Mouse (Mus musculus): ENCODE measurements at regions not wholly inside any gene's neighbourhood (a gene's known extent, or its start where the extent isn't known, plus 50 kb on each side); places are given as distances from the start of the nearest gene placed in this dataset.
A peak's percentile ranks its signal among the peaks of the same experiment; 100 is the strongest.

DNA sequence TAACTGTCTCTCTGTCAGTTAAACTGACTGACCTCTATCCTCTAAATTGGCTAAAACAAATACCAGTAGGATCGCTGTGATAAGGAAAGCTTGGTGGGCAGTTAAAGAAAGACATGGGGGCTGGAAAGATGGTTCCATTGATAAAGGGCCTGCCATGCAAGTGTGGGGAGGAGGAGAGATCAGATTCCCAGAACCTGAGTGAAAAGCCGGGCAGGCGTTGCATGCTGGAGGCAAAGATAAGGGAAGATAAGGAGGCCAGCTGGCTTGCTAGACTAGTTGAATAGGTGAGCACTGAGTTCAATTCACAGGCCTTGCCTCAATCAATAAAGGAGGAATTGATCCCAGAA, 122.3 kb upstream of the Cited2 start:
- no peaks in the 10 kb centered on the region for H3K79me2 ChIP-seq (ENCODE audit: control insufficient read depth, insufficient read depth, low read length)
- H3K4me1 ChIP-seq (ENCODE audit: control insufficient read depth, insufficient read depth, low read length), result no peaks in the 10 kb centered on the region
- H3K9ac ChIP-seq (ENCODE audit: low read depth, low read length), result no peak overlapping the region
- no peaks in the 10 kb centered on the region for H3K36me3 ChIP-seq (ENCODE audit: control insufficient read depth, insufficient read depth, low read length)
- H3K27me3 ChIP-seq (ENCODE audit: control insufficient read depth, insufficient read depth, low read length), result no peaks in the 10 kb centered on the region
- WGBS, result 58% methylated on average over 3 of the region's 3 CpGs
- TF ChIP-seq POLR2A (IDR thresholded peaks at IDR 0.05; ENCODE audit: extremely low read depth, insufficient read depth, low read length), result no peak
- no peak for TF ChIP-seq CTCF (IDR thresholded peaks at IDR 0.05; ENCODE audit: low read depth, low read length)
- H3K4me3 ChIP-seq (ENCODE audit: insufficient read depth, low read depth, low read length), result no peak overlapping the region
- DNase-seq (ENCODE audit: extremely low read depth, low read depth, low spot score), result no peak
- no peak overlapping the region for H3K27ac ChIP-seq (replicated peaks; ENCODE audit: insufficient read depth, low read depth, low read length)

- H3K4me1 ChIP-seq (ENCODE audit: control insufficient read depth, insufficient read depth, low read length), result no peaks in the 10 kb centered on the region
- 64% methylated on average over 2 of the region's 2 CpGs for WGBS
These were observed 120.6 kb upstream of the Cited2 start for GRCm38 (mm10) chr10:17602446-17602845.

GRCm38 (mm10) chr10:17608220-17608619, 114.8 kb upstream of the Cited2 start:
- DNase-seq (ENCODE audit: extremely low read depth, low read depth, low spot score), result no peak
- Histone ChIP-seq H3K27ac (replicated peaks; ENCODE audit: insufficient read depth, low read depth, low read length) (no peak overlapping the region), H3K4me1 (ENCODE audit: control insufficient read depth, insufficient read depth, low read length) (peaks cover 1% of the 10 kb centered on the region; the same call in 1 of the 2 replicates), H3K9ac (ENCODE audit: low read depth, low read length) (no peak overlapping the region), H3K36me3 (ENCODE audit: control insufficient read depth, insufficient read depth, low read length) (no peaks in the 10 kb centered on the region), H3K4me3 (ENCODE audit: insufficient read depth, low read depth, low read length) (no peak overlapping the region), H3K27me3 (ENCODE audit: control insufficient read depth, insufficient read depth, low read length) (no peaks in the 10 kb centered on the region), H3K79me2 (ENCODE audit: control insufficient read depth, insufficient read depth, low read length) (no peaks in the 10 kb centered on the region)
- TF ChIP-seq CTCF (IDR thresholded peaks at IDR 0.05; ENCODE audit: low read depth, low read length), result no peak
- no peak for TF ChIP-seq POLR2A (IDR thresholded peaks at IDR 0.05; ENCODE audit: extremely low read depth, insufficient read depth, low read length)
- WGBS, result 83% methylated on average over 7 of the region's 7 CpGs

More at GRCm38 (mm10) chr10:17602446-17602845, 120.6 kb upstream of the Cited2 start:
- Histone ChIP-seq H3K27me3 (ENCODE audit: control insufficient read depth, insufficient read depth, low read length) (no peaks in the 10 kb centered on the region), H3K4me3 (ENCODE audit: insufficient read depth, low read depth, low read length) (no peak overlapping the region), H3K36me3 (ENCODE audit: control insufficient read depth, insufficient read depth, low read length) (no peaks in the 10 kb centered on the region), H3K27ac (replicated peaks; ENCODE audit: insufficient read depth, low read depth, low read length) (no peak overlapping the region), H3K79me2 (ENCODE audit: control insufficient read depth, insufficient read depth, low read length) (no peaks in the 10 kb centered on the region), H3K9ac (ENCODE audit: low read depth, low read length) (no peak overlapping the region)
- DNase-seq (ENCODE audit: extremely low read depth, low read depth, low spot score), result no peak
- no peak for TF ChIP-seq CTCF (IDR thresholded peaks at IDR 0.05; ENCODE audit: low read depth, low read length)
- no peak for TF ChIP-seq POLR2A (IDR thresholded peaks at IDR 0.05; ENCODE audit: extremely low read depth, insufficient read depth, low read length)

- no peak for DNase-seq (ENCODE audit: extremely low read depth, low read depth, low spot score)
- peaks cover 1% of the 10 kb centered on the region; the same call in 1 of the 2 replicates for H3K4me1 ChIP-seq (ENCODE audit: control insufficient read depth, insufficient read depth, low read length)
- H3K36me3 ChIP-seq (ENCODE audit: control insufficient read depth, insufficient read depth, low read length), result no peaks in the 10 kb centered on the region
- WGBS, result 81% methylated on average over 7 of the region's 7 CpGs
- no peak overlapping the region for H3K9ac ChIP-seq (ENCODE audit: low read depth, low read length)
- H3K27me3 ChIP-seq (ENCODE audit: control insufficient read depth, insufficient read depth, low read length), result no peaks in the 10 kb centered on the region
- H3K4me3 ChIP-seq (ENCODE audit: insufficient read depth, low read depth, low read length), result no peak overlapping the region
- TF ChIP-seq POLR2A (IDR thresholded peaks at IDR 0.05; ENCODE audit: extremely low read depth, insufficient read depth, low read length) (no peak), CTCF (IDR thresholded peaks at IDR 0.05; ENCODE audit: low read depth, low read length) (no peak)
- H3K79me2 ChIP-seq (ENCODE audit: control insufficient read depth, insufficient read depth, low read length), result no peaks in the 10 kb centered on the region
- no peak overlapping the region for H3K27ac ChIP-seq (replicated peaks; ENCODE audit: insufficient read depth, low read depth, low read length)
These were observed 112.4 kb upstream of the Cited2 start for GRCm38 (mm10) chr10:17610592-17610991.

GRCm38 (mm10) chr10:17613281-17613680, 109.7 kb upstream of the Cited2 start:
- Histone ChIP-seq H3K79me2 (ENCODE audit: control insufficient read depth, insufficient read depth, low read length) (no peaks in the 10 kb centered on the region), H3K9ac (ENCODE audit: low read depth, low read length) (no peak overlapping the region), H3K4me3 (ENCODE audit: insufficient read depth, low read depth, low read length) (no peak overlapping the region), H3K27me3 (ENCODE audit: control insufficient read depth, insufficient read depth, low read length) (no peaks in the 10 kb centered on the region), H3K4me1 (ENCODE audit: control insufficient read depth, insufficient read depth, low read length) (peaks cover 1% of the 10 kb centered on the region; the same call in 1 of the 2 replicates), H3K27ac (replicated peaks; ENCODE audit: insufficient read depth, low read depth, low read length) (no peak overlapping the region), H3K36me3 (ENCODE audit: control insufficient read depth, insufficient read depth, low read length) (no peaks in the 10 kb centered on the region)
- TF ChIP-seq CTCF (IDR thresholded peaks at IDR 0.05; ENCODE audit: low read depth, low read length) (no peak), POLR2A (IDR thresholded peaks at IDR 0.05; ENCODE audit: extremely low read depth, insufficient read depth, low read length) (no peak)
- WGBS, result 21% methylated on average over 3 of the region's 3 CpGs
- peak; percentile 85 for DNase-seq (ENCODE audit: extremely low read depth, low read depth, low spot score)

- H3K4me3 ChIP-seq (ENCODE audit: insufficient read depth, low read depth, low read length), result no peak overlapping the region
- TF ChIP-seq CTCF (IDR thresholded peaks at IDR 0.05; ENCODE audit: low read depth, low read length) (no peak), POLR2A (IDR thresholded peaks at IDR 0.05; ENCODE audit: extremely low read depth, insufficient read depth, low read length) (no peak)
- H3K27me3 ChIP-seq (ENCODE audit: control insufficient read depth, insufficient read depth, low read length), result no peaks in the 10 kb centered on the region
- peaks cover 1% of the 10 kb centered on the region; the same call in 1 of the 2 replicates for H3K4me1 ChIP-seq (ENCODE audit: control insufficient read depth, insufficient read depth, low read length)
- no peaks in the 10 kb centered on the region for H3K36me3 ChIP-seq (ENCODE audit: control insufficient read depth, insufficient read depth, low read length)
- no peaks in the 10 kb centered on the region for H3K79me2 ChIP-seq (ENCODE audit: control insufficient read depth, insufficient read depth, low read length)
- WGBS, result 93% methylated on average over 1 of the region's 1 CpGs
- no peak for DNase-seq (ENCODE audit: extremely low read depth, low read depth, low spot score)
- H3K27ac ChIP-seq (replicated peaks; ENCODE audit: insufficient read depth, low read depth, low read length), result no peak overlapping the region
- no peak overlapping the region for H3K9ac ChIP-seq (ENCODE audit: low read depth, low read length)
These were observed 105.0 kb upstream of the Cited2 start for GRCm38 (mm10) chr10:17618024-17618423.
